Mouse (Mus musculus): ENCODE measurements around the gene Itgb3.
A peak's percentile ranks its signal among the peaks of the same experiment; 100 is the strongest.

Gene Itgb3

DNA sequence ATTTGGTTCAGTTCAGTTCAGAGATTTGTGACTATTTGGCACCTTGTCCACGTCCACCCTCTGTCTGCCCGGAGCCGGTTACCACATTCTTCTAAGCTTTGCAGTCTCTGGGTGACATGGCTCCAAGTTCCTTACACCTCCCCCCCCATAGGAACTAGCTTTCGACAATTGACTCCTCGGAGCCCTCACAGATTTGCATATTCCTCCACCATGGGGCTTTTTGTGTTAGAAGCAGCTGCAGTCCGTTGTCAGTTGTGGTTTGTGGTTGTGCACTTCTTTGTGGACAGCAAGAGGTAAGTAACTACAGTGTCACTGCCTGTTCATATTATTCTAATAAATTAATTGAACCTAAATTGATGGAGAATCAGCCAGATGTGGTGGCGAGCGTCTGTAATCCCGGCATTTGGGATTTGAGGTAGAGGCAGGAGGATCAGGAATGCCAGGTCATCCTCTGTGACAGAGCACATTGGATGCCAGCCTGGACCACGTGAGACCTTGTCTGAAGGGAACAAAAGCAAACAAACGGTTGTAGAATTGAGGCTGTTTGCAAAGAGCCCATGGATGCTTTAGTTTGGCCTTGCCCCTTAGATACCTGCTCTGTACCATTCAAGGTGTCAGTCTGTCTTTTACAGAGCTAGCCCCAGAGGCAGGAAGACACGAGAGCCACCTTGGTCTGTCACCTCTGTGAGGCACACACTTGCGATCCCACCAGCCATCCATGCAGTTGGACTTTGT lies 25.0 kb upstream of the Itgb3 start:
- no peak for DNase-seq (ENCODE audit: low spot score)

DNA sequence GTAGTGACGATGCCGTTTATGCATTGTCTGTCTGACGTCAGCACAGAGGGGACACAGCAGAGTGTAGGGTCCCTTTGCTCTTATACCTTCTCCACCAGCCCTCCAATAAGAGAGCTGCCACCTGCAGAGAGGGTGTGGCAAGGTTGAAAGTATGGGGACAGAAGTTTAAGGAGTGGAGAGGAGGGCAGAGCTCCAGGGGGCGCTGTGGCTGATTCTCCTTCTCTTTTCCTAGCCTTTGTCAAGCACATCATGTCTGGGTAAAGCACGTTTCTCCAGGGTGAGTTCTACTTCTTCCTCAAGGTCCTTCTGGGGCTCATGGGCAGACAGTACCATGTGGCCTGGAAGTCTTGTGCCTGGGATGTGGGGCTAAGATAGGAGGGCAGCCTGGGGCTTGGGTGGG lies 22.3 kb upstream of the Itgb3 start:
- no peak for DNase-seq (ENCODE audit: low spot score)

DNA sequence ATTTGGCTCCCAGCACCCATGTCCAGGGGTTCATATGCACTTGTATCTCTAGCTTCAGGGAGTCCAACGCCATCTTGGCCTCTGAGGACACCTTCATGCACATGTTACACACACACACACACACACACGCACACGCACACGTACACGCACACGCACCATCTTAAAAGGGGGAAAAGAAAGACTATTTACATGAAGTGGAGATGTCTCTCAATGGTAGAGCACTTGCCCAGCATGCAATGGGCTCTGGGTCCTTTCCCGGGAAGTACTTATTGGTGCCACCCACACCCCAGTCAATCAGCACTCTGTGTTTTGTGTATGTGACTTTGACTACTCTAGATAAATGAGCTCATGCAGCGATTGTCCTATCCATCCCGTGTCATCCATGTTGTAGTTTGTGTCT lies 19.9 kb upstream of the Itgb3 start:
- no peak for DNase-seq (ENCODE audit: low spot score)

DNA sequence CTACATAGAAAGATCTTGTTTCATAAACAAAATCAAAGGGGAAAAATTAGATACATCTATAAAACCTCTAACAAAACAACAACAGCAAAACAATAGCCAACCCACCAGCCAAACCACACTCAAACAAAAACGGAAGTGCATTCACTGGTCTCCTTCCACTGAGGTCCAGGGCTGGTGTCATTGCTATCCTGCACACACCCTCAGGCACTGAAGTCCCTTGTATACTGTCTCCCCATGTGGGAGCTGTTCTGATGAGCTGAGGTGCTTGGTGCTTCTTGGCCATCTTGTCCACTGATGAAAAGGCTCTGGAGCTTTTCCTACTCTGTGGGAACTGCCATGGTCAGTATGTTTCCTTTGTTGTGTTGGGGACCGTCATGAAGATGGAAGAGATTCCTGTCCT lies 19.3 kb upstream of the Itgb3 start:
- DNase-seq (ENCODE audit: low spot score), result no peak

DNA sequence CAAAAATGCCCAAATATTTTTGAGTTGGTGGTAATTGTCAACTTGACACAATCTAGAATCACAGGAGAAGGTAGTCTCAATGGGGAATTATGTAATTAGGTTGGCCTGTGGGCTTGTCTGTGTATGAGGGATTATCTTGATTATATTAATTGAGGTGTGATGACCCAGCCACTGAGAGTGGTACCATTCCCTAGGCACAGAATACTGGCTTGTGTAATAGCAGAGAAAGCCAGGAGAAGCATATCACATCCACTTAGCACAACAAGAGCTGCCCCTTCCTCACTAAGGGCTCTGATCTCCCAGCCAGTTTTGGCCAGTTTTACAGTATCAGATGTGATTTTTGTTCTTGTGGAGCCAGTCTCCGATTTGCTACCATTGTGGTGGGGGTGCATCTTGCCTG lies 18.2 kb upstream of the Itgb3 start:
- DNase-seq (ENCODE audit: low spot score), result no peak

DNA sequence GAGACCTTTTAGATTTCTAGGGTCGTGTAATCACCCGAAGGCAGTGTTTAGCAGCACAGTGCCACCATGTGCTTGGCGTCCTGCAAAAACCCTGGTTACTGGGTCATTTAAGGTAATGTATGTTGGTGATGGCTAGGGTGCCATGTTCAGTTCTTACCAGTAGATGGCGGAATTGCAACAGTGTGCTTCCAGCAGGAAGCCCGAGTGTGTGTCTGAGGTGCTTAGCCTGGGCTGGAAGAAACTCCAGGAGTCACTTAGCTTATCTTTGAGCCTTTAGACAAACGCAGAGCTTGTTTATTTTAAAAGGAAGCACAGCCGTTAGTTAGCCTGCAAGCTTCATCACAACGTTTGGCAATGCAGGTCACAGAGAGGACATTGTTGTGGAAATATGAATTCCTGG lies 17.7 kb upstream of the Itgb3 start:
- peak; percentile 81 for DNase-seq (ENCODE audit: low spot score)

DNA sequence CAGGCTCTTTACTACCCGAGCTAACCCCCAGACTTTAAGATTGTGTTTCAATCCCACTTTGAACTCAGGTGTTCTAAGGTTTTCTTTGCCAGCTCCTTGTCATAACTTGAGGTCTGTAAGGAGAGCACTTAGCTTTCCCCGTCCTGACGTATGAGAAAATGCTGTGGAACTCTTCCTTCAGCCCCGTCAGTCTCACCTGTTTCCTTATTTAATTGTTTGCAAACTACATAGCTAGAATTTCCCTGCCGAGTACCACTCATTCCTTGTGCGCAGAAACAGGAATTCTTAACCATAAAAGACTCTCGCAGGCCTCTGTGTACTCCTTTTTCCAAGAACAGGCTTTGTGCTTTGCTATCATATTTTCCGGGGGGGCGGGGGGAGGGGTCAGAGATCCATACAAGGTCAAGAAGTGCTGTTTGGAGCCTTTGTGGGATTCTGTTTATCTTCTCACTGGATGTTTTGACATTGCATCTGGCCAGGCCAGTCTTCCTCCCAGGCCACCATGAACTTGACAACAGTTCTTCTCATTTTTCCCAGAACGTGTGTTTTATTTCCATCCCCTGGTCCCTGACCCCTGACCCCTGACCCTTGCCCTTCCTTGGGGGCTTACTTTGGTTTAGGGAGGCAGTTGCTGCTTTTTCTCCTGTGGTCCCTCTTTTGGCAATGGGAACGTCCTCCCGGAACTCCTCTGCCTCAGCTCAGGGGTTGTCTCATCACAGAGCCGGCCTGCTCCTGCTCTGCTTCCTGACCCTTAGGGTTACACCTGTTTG lies 15.5 kb upstream of the Itgb3 start:
- DNase-seq (ENCODE audit: low spot score), result no peak

DNA sequence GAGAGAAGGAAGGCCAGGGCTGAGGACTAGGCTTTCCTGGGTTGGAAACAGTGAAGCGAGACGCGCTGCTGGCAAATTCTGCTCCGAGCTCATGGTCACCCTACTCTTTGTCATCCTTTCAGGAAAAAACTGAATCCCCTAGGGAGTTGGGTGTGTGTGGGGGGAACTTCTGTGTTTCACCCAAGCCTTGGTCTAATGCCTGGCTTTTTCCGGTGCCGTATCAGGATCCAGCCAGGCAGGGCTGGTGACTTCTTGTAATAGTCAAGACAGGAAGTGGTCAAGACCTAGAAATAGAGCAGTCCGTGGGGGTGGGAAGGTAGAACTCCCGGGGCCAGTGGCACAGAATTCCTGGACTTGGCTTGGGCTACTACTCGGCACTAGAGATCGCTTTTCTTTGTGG lies 11.4 kb upstream of the Itgb3 start:
- DNase-seq (ENCODE audit: low spot score), result no peak

DNA sequence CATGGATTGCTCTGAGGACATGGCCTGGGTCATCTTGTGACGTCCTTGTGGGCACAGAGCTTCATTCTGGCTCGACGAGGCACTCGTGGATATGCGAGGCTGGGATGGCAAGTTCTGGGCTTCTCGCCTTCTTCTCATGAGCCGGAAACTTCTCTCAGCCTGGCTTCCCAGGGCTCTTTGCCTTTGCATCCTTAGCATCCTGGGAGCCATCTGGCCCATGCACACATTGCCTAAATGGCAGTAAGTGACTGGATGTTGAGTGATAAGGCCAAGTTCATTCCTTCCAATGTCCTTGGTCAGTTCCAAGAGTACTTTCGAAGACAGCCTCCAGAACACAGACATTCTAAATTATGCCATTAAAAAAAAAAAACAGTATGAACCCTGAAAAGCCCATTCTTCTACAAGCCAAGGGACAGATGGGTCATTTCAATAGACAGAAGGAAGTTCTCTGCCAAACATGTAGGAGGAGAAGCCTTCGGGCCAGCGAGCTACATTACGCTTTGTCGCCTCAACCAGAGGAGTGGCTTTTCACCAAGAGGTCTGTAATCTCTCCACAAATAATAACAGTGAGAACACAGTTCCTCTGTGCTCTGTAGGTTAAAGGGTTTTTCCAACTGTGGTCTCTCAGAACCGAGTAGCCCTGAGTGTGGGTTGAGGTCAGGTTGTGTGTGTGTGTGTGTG lies 8.4 kb upstream of the Itgb3 start:
- no peak for DNase-seq (ENCODE audit: low spot score)

DNA sequence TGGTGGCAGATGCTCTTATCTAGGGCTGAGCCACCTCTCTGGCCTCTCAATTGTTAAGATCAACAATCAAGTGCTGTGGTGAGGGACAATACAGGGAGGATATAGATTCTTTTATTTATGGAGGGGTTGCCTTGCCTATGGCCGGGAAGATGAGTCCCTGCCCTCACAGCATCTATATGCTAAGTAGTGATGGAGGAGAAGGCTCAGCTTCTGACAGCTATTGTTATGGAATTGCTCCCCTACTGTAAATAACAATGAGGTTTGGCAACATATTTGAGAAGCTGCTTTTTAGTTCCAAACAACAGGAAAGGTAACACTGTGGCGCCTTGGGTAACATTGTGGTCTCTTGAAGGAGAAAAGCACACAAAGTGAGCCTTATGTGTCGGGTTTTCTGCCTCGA lies 7.1 kb upstream of the Itgb3 start:
- DNase-seq (ENCODE audit: low spot score), result no peak

DNA sequence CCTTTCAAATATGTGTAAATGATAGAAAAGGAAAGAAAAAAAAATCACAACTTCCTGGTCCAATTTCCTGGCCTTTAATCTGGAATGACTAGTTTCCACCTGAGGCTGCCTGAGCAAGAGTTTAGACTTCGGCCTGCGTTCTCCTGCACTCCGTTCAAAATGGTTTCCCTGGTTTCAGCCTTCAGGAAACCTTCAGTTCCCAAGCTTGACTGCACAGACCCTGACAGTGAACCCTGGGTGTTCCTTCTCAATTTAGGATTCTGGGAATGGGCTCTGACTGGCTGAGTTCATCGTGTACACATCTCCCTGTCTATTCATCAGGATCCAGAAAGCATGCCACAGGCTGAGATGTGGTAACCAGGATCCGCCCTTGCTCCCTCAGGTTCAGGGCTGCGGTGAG lies 3.6 kb upstream of the Itgb3 start:
- DNase-seq (ENCODE audit: low spot score), result no peak

DNA sequence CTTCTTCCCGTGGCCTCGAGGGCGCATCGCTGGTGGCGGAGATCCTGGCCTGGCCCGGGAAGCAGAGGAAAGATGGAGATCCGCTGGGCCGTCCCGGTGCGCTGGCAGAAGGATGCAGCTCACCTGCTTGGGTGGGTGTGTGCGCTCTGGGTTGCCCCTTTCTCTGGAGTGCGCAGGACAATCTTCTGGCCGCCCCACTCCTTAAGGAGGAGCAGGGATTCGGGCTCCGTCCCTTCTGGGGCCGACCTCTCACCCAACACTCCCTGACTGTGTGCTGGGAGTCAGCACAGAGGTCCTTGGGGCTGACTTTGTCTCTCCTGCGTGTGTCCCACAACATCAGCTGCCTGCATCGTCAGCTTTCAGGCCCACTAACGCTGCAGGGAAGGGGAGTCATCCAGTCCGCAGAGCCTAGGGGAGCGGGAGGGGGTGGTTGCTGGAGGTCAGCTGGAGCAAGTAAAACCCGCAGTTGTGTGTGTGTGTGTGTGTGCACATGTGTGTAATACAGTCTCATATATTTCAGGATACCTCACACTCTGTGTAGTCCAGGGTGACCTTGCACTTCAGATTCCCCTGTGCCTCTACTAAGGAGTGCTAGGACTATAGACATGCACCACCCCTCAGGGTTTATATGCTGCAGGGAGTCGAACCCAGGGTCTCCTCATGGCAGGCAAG lies 585 bp downstream of the Itgb3 start:
- no peak for DNase-seq (ENCODE audit: low spot score)

DNA sequence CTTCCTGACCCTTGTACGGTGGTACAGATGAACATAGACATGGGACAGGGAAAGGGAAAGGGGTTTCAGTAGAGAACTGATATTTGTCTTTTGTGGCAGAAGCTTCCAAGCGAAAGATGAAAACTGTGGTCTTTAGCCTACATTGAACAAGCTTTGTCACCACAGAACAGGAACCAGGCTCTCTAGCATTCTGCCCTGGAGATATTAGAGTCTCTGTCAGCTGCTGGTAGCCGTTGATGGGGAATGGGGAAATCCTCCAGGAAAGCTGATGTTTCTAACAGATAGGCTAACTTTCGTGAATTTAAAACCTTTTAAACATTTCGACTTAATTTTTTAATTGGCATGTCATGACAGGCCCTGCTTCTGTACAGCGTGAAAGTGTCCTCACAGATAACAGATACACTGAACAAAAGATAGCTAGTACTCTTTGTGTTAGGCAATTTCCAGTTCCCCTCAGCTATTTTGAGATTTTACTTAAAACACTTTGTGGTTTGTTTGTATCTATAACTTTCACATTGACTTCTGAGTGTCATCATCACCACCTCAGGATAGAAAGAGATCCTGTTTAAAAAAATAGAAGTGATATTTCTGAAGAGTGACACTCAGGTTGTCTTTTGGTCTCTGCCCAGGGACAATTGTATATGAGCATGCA lies 1.4 kb downstream of the Itgb3 start:
- no peak for DNase-seq (ENCODE audit: low spot score)

DNA sequence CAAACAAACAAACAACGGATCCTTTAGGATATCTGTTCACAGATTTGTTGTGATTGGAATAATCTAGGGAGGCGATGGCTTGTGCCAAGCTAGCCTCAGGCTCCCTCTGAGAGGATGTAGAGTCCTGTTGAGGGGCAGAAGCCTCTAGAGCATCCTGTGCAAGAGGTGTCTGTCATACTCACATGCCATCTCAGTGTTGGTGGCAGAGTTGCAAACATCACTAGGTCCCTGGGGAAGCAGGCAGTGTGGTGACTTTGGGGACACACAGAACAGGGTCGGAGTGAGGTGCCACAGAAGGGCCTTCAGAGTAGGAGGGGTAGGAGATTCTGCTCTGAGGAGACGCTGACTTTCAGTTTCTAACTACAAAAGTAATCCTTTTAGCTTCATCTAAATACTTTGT lies 1.9 kb downstream of the Itgb3 start:
- DNase-seq (ENCODE audit: low spot score), result no peak

DNA sequence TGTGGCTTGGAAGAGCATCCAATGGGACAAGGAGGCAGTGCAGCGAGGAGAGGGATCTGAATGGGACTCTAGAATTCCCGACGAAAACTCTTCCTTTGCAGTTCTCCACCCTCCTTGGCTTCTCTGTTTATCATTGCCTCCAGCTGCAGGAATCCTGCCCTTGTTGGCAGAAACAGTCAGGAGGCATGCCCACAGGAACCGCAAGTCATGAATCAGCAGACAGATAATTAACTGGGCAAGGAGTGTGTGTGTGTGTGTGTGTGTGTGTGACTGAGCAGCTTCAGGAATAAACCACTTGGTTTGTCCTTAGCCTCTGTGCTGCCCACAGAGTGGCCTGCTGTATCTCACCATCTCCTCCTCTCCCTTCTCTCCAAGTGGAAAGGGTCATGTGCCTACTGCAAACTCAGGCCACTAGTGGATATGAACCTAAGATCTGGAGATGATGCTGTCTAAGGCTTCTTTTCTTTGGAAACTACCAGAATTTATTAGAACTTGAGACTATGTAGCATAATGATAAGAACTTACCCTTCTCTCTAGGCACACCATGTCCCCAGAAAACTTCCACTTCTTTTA lies 3.9 kb downstream of the Itgb3 start:
- no peak for DNase-seq (ENCODE audit: low spot score)

DNA sequence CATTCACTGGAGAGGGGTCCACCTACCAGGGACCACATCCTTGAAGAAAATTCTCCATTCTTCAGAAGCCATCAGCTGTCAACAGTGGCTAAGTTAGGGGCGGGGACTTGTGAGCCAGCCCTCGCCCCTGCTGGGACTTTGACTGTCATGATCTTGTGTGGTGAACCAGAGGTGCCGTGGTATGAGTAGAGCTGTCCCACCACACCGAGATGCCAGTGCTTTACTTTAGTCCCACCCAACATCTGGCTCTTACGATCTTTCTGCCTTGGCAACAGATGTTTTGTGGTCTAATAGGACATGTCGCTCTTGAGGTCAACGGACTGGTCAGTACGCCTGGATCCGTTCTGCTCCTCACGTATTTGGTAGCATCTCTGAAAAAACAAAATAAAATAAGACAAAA lies 5.8 kb downstream of the Itgb3 start:
- DNase-seq (ENCODE audit: low spot score), result no peak

DNA sequence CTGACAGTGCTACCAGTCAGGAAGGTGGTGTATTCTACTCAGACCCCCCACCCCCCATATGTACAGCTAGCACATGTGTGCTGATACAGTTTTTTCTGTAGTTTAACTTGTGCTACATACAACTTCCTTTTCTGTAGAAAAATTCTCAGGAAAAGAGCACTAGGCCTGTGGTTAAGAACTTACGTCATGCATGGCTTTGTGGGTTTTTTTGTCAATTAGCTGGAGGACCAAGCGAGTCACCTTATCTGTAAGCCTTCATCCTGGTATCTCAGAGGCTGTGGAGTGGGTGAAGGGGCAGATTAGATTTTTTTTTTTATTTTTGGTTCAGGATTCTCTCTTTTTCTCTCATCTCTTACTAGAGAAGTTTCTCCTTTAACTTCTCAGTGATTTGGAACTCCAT lies 6.3 kb downstream of the Itgb3 start:
- DNase-seq (ENCODE audit: low spot score), result no peak

DNA sequence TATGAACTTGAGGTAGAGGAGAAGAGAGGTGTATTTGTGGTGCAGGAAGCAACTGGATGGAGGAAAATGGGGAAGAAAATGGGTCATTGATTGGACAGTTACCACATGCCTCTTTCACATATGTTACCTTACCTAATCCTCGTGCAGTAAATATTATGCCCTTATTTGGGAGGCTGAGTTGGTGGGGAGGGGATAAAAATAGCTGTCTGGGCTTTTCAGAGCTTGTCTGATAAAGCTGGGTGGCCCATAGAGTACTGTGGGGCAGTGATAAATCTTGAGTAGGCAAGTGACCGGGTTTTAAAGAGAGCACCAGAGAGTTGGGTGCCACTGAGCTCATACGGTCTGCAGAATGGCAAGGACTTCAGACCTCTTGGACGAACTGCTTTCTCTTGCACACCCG lies 8.4 kb downstream of the Itgb3 start:
- no peak for DNase-seq (ENCODE audit: low spot score)

DNA sequence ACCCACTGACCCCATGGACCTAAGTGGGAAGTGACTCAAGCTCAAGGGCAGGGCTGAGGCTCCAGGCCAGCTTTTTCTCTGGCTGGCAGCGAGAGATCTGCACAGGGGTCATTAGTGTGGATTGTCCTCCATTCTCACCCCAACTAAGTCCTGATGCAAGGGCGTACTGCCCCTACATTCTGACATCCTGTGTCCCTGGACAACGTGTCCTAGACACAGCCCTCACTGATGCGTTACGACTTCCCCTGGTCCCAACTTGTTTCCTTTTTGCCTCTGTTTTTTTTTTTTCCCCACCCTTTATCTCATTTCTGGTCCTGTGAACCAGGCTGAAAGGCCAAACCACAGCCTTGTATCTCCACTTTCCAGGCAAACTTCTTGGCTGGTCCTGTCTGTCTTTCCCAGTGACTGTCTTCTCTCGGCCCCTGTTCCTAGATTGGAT lies 10.9 kb downstream of the Itgb3 start:
- no peak for DNase-seq (ENCODE audit: low spot score)

DNA sequence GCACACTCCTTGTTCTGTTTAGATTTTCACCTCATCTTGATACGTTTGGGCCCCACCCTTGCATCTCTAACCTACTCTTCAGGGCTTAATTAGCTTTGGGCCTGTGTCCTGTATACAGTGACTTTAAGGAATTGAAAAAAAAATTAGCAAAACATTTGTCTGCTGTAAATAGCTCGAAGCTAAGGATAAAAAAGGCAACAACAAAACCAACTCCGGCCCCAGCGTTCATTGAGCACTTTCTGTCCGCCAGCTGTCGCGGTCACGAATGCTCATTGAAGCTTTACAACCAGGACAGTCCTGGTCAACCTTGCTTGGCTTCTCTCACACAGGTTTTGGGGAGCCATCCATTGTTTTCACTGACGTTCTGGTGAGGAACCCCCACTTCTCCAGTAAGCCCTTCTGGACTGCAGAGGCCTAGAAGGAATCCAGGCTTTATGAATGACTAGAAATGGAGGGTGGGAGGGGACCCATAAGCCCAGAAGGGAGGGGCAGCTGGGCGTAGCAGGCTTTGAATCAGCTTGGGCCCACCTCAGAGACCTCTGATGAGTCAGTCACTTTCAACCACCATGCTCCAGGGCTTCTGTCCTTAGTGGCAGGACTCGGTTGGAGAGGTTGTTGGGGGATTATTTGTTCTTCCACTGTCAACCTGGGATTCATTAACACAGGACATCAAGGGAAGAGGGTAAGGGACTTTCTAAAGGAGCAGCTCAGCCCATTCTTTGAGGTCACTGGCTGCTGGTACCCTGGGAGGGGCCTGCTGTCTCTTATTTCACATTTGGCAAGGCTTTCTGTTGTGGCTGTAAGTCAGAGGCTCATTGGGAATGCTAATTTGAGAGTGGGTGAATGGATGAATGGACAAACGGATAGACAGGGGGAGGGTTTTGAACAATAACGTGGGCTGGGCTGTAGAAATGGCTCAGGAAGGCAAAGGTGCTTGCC lies 11.6 kb downstream of the Itgb3 start:
- DNase-seq (ENCODE audit: low spot score), result no peak
